Mouse (Mus musculus): ENCODE measurements around the gene Aig1. TPM values are rescaled to one million over a fixed set of nuclear protein-coding genes. Genes with fewer than 3 reads are reported as not detected.

The Aig1 gene
- polyA plus RNA-seq, 1 experiment from 2014 or later = 22.6 TPM

DNA sequence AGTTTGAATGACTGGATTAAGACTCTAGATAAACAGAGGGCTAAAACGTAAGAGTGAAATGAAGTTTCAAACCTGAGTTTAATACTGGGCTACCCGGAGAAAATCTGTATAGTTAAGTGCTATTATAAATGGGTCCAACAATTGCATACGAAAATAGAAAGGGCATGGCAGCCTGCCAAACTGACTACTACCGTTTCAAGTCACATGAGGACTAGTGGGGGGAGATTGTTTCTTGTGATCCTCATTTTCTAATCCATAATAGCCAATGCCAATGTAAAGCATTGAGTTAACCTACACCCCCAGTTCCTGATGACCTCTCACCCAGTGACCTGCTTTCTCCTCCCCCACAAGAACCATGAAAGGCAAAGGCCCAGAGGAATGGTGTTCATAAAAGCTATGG lies 2.4 kb downstream of the Aig1 start:
- WGBS = 73% methylated on average over 4 of the region's 4 CpGs

DNA sequence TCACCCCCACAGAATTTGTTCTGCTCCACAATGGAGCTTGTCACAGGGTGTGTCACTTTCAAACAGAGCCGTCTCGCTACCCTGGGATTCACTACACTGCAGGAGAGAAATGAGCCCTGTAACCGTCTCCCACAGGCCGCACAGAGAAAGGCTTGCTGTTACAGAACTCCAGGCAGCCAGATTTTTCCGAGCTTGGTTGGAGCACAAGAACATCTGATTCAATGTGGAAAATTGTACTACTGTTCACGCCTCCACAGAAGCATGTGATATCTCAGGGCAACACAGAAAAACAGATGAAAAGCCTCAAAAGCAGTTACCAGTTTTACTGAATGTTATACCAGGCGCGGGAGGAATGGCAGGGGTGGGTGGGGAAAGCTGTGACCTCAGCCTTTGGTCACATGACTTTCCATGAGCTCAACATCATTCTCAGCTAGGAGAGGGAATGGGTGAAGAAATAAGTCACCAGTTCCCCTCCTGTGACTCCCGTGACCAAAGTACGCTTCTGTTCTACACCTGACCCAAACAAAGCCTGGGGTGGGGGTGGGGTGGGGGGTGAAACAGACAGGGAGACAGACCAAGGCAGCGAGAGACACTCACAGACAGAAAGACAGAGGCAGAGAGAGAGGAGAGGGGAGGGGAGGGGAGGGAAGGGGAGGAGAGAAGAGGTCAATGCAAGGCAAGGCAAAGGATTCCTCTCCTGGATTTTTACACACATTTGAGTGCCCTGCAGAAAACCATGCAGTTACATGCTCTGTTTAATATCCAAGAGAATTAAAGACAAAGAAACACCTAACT lies 7.5 kb downstream of the Aig1 start:
- H3K36me3 ChIP-seq (replicated peaks; ENCODE audit: control insufficient read depth, insufficient read depth, low read depth, low read length) = no peaks in the 10 kb centered on the region
- H3K4me3 ChIP-seq (ENCODE audit: low read depth, low read length) = no peak overlapping the region
- peak; percentile 58 for DNase-seq (ENCODE audit: low spot score)
- 0 out of 2 replicates have a peak overlapping the region, but pooled peaks have one; percentile 14 for H3K27ac ChIP-seq (replicated peaks; ENCODE audit: low read depth, low read length)
- no peaks in the 10 kb centered on the region for H3K9me3 ChIP-seq (replicated peaks; ENCODE audit: control insufficient read depth, low read length)
- H3K9ac ChIP-seq (replicated peaks; ENCODE audit: low read length) = no peak overlapping the region
- no peaks in the 10 kb centered on the region for H3K4me1 ChIP-seq (ENCODE audit: control insufficient read depth, insufficient read depth, low read length)
- 18% methylated on average over 11 of the region's 11 CpGs for WGBS
- no peaks in the 10 kb centered on the region for H3K27me3 ChIP-seq (ENCODE audit: control insufficient read depth, insufficient read depth, low read length)
- H3K4me2 ChIP-seq (ENCODE audit: low read depth, low read length) = peak overlapping the region; percentile 7; the same call in 1 of the 2 replicates
- peak; percentile 74 for ATAC-seq (replicated peaks; ENCODE audit: insufficient number of reproducible peaks, low FRiP score, low TSS enrichment, low read depth)

More for the DNA sequence above, 2.4 kb downstream of the Aig1 start:
- Histone ChIP-seq H3K4me2 (ENCODE audit: low read depth, low read length) (no peak overlapping the region), H3K9ac (replicated peaks; ENCODE audit: low read length) (no peak overlapping the region), H3K4me1 (ENCODE audit: control insufficient read depth, insufficient read depth, low read length) (no peaks in the 10 kb centered on the region; the same call in 1 of the 2 replicates), H3K27me3 (ENCODE audit: control insufficient read depth, insufficient read depth, low read length) (no peaks in the 10 kb centered on the region), H3K36me3 (replicated peaks; ENCODE audit: control insufficient read depth, insufficient read depth, low read depth, low read length) (no peaks in the 10 kb centered on the region), H3K27ac (replicated peaks; ENCODE audit: low read depth, low read length) (no peak overlapping the region), H3K9me3 (replicated peaks; ENCODE audit: control insufficient read depth, low read length) (no peaks in the 10 kb centered on the region), H3K4me3 (ENCODE audit: low read depth, low read length) (no peak overlapping the region)
- no peak for ATAC-seq (replicated peaks; ENCODE audit: insufficient number of reproducible peaks, low FRiP score, low TSS enrichment, low read depth)
- no peak for DNase-seq (ENCODE audit: low spot score)

DNA sequence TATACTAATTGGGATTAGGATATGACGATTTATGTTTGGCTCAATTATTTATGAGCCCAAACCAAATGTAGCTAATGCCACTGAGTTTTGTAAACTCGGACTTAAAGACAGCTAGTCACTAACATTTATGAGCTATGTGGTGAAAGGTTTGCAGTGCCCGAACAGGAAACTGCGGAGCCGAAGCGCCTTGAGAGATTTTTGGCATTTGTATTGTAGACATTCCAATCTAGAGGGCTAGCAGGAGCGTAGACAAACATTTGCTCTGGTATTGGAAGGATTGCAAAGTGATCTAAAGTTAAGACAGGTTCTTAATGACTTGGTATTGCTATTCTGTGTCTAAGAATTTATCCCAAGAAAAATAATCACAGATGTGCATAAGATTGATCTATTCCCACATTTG lies 12.3 kb downstream of the Aig1 start:
- ATAC-seq (replicated peaks; ENCODE audit: insufficient number of reproducible peaks, low FRiP score, low TSS enrichment, low read depth) (no peak), DNase-seq (ENCODE audit: low spot score) (no peak)
- Histone ChIP-seq H3K36me3 (replicated peaks; ENCODE audit: control insufficient read depth, insufficient read depth, low read depth, low read length) (no peaks in the 10 kb centered on the region), H3K27ac (replicated peaks; ENCODE audit: low read depth, low read length) (no peak overlapping the region), H3K9ac (replicated peaks; ENCODE audit: low read length) (no peak overlapping the region), H3K9me3 (replicated peaks; ENCODE audit: control insufficient read depth, low read length) (no peaks in the 10 kb centered on the region), H3K4me3 (ENCODE audit: low read depth, low read length) (no peak overlapping the region), H3K4me1 (ENCODE audit: control insufficient read depth, insufficient read depth, low read length) (no peaks in the 10 kb centered on the region), H3K27me3 (ENCODE audit: control insufficient read depth, insufficient read depth, low read length) (no peaks in the 10 kb centered on the region), H3K4me2 (ENCODE audit: low read depth, low read length) (no peak overlapping the region)
- WGBS = 86% methylated on average over 7 of the region's 7 CpGs

DNA sequence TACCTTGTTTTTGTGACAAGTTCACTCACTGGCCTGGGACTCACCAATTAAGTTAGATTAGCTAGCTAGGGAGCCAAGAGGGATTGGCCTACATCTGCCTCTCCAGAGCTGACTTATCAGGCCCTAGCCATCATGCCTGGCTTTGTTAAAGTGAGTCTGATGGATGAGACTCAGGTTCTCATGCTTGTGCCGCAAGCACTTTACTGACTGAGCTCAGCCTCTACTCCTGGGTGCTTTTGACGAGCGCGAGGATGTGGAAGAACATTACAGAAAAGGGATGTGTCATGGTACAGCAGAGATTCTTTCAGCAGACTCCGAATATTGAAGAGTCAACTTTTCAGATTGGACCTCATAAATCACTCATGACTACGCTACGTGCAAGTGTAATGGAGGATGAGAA lies 12.8 kb downstream of the Aig1 start:
- ATAC-seq (replicated peaks; ENCODE audit: insufficient number of reproducible peaks, low FRiP score, low TSS enrichment, low read depth) = no peak
- H3K36me3 ChIP-seq (replicated peaks; ENCODE audit: control insufficient read depth, insufficient read depth, low read depth, low read length) = no peaks in the 10 kb centered on the region
- no peak overlapping the region for H3K9ac ChIP-seq (replicated peaks; ENCODE audit: low read length)
- H3K27ac ChIP-seq (replicated peaks; ENCODE audit: low read depth, low read length) = no peak overlapping the region
- no peak overlapping the region for H3K4me3 ChIP-seq (ENCODE audit: low read depth, low read length)
- no peaks in the 10 kb centered on the region for H3K9me3 ChIP-seq (replicated peaks; ENCODE audit: control insufficient read depth, low read length)
- 87% methylated on average over 7 of the region's 7 CpGs for WGBS
- no peak for DNase-seq (ENCODE audit: low spot score)
- H3K27me3 ChIP-seq (ENCODE audit: control insufficient read depth, insufficient read depth, low read length) = no peaks in the 10 kb centered on the region
- no peak overlapping the region for H3K4me2 ChIP-seq (ENCODE audit: low read depth, low read length)
- no peaks in the 10 kb centered on the region for H3K4me1 ChIP-seq (ENCODE audit: control insufficient read depth, insufficient read depth, low read length)

DNA sequence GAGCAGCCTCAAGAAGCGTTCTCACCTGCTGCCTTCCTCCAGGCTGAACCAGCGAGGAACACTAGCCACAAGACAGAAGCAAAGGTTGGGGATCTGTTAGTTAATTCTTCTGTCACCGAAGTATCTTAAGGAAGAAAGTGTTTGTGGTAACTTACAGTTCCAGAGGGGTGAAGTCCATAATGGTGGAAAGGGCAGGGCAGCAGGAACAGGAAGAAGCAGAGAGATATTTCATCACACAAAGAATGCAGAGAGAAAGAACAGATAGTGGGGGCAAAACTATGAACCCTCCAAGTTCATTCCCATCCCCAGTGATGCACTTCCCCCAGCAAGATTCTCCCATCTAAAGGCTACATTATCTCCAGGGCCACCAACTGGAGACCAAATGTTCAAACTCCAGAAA lies 13.7 kb downstream of the Aig1 start:
- Histone ChIP-seq H3K4me2 (ENCODE audit: low read depth, low read length) (no peak overlapping the region), H3K9ac (replicated peaks; ENCODE audit: low read length) (no peak overlapping the region), H3K36me3 (replicated peaks; ENCODE audit: control insufficient read depth, insufficient read depth, low read depth, low read length) (no peaks in the 10 kb centered on the region), H3K4me3 (ENCODE audit: low read depth, low read length) (no peak overlapping the region), H3K27ac (replicated peaks; ENCODE audit: low read depth, low read length) (no peak overlapping the region), H3K9me3 (replicated peaks; ENCODE audit: control insufficient read depth, low read length) (no peaks in the 10 kb centered on the region), H3K4me1 (ENCODE audit: control insufficient read depth, insufficient read depth, low read length) (no peaks in the 10 kb centered on the region), H3K27me3 (ENCODE audit: control insufficient read depth, insufficient read depth, low read length) (no peaks in the 10 kb centered on the region)
- DNase-seq (ENCODE audit: low spot score) (no peak), ATAC-seq (replicated peaks; ENCODE audit: insufficient number of reproducible peaks, low FRiP score, low TSS enrichment, low read depth) (no peak)
- 96% methylated on average over 3 of the region's 3 CpGs for WGBS

DNA sequence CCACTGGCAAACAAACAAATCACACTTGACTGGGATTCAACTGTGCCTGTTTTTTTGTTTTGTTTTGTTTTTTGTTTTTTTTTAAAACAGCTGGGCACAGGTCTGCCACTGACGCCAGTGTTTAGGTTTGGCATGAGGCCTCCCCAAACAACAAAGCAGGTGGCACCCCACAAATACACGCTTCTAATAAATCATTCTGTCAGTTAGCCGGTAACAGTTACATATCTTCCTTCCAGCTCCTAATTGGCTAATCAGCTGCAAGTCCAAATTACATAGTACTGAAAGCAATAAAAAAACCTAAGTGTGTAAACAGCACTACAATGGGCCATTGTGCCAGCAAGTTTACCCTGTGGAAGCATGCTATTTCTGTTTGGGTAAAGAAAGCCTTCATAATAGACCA lies 18.7 kb downstream of the Aig1 start:
- WGBS = 32% methylated on average over 3 of the region's 3 CpGs
- no peaks in the 10 kb centered on the region for H3K36me3 ChIP-seq (replicated peaks; ENCODE audit: control insufficient read depth, insufficient read depth, low read depth, low read length)
- no peak overlapping the region for H3K27ac ChIP-seq (replicated peaks; ENCODE audit: low read depth, low read length)
- no peaks in the 10 kb centered on the region for H3K4me1 ChIP-seq (ENCODE audit: control insufficient read depth, insufficient read depth, low read length)
- H3K9ac ChIP-seq (replicated peaks; ENCODE audit: low read length) = no peak overlapping the region
- DNase-seq (ENCODE audit: low spot score) (no peak), ATAC-seq (replicated peaks; ENCODE audit: insufficient number of reproducible peaks, low FRiP score, low TSS enrichment, low read depth) (no peak)
- no peak overlapping the region for H3K4me3 ChIP-seq (ENCODE audit: low read depth, low read length)
- H3K4me2 ChIP-seq (ENCODE audit: low read depth, low read length) = no peak overlapping the region
- no peaks in the 10 kb centered on the region for H3K27me3 ChIP-seq (ENCODE audit: control insufficient read depth, insufficient read depth, low read length)
- H3K9me3 ChIP-seq (replicated peaks; ENCODE audit: control insufficient read depth, low read length) = no peaks in the 10 kb centered on the region

DNA sequence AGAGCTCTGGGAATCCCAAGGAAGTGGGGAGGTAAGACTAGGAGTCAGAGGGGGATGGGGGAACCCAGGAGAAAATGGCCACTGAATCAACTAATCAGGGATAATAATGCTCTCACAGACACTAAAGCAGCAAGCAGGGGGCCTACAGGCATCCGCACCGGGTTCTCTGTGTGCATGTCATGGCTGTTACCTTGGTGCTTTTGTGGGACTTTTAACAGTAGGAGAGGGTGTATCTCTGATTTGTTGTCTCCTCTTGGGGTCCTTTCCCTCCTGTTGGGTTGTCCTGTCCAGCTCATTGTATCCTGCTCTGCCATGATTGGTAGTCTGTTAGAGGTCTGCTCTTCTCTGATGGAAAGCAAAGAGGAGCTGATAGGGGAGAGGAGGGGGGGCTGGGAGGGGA lies 19.6 kb downstream of the Aig1 start:
- H3K27ac ChIP-seq (replicated peaks; ENCODE audit: low read depth, low read length) = no peak overlapping the region
- ATAC-seq (replicated peaks; ENCODE audit: insufficient number of reproducible peaks, low FRiP score, low TSS enrichment, low read depth) (peak; percentile 60; the same call in 1 of the 2 replicates), DNase-seq (ENCODE audit: low spot score) (peak; percentile 18)
- no peaks in the 10 kb centered on the region for H3K9me3 ChIP-seq (replicated peaks; ENCODE audit: control insufficient read depth, low read length)
- WGBS = 29% methylated on average over 2 of the region's 2 CpGs
- no peak overlapping the region for H3K4me3 ChIP-seq (ENCODE audit: low read depth, low read length)
- H3K4me2 ChIP-seq (ENCODE audit: low read depth, low read length) = no peak overlapping the region
- H3K4me1 ChIP-seq (ENCODE audit: control insufficient read depth, insufficient read depth, low read length) = no peaks in the 10 kb centered on the region
- H3K36me3 ChIP-seq (replicated peaks; ENCODE audit: control insufficient read depth, insufficient read depth, low read depth, low read length) = no peaks in the 10 kb centered on the region
- H3K27me3 ChIP-seq (ENCODE audit: control insufficient read depth, insufficient read depth, low read length) = no peaks in the 10 kb centered on the region
- H3K9ac ChIP-seq (replicated peaks; ENCODE audit: low read length) = no peak overlapping the region

DNA sequence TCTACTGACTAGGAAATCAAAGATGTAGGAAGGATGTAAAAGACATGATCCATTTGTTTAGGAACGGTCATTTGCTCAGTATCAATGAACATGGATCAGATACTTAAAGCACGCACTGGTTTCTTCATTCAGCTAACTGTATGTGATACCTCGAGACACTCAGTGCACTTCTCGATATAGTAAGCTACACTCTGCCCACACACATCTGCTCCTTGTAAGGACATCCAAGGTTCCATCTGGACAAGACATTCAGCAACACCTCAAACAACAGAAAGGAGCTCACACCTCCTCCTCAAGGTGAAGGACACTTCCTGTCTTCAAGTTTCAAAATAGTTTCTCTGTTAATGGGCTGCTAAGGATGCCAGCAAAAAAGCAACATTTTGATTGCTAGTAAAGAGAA lies 23.9 kb downstream of the Aig1 start:
- H3K27ac ChIP-seq (replicated peaks; ENCODE audit: low read depth, low read length) = no peak overlapping the region
- no peaks in the 10 kb centered on the region for H3K9me3 ChIP-seq (replicated peaks; ENCODE audit: control insufficient read depth, low read length)
- no peaks in the 10 kb centered on the region for H3K4me1 ChIP-seq (ENCODE audit: control insufficient read depth, insufficient read depth, low read length)
- no peak for DNase-seq (ENCODE audit: low spot score)
- no peaks in the 10 kb centered on the region for H3K27me3 ChIP-seq (ENCODE audit: control insufficient read depth, insufficient read depth, low read length)
- no peak overlapping the region for H3K4me2 ChIP-seq (ENCODE audit: low read depth, low read length)
- ATAC-seq (replicated peaks; ENCODE audit: insufficient number of reproducible peaks, low FRiP score, low TSS enrichment, low read depth) = no peak
- H3K4me3 ChIP-seq (ENCODE audit: low read depth, low read length) = no peak overlapping the region
- WGBS = 86% methylated on average over 4 of the region's 4 CpGs
- no peak overlapping the region for H3K9ac ChIP-seq (replicated peaks; ENCODE audit: low read length)
- H3K36me3 ChIP-seq (replicated peaks; ENCODE audit: control insufficient read depth, insufficient read depth, low read depth, low read length) = no peaks in the 10 kb centered on the region
